Mouse (Mus musculus) intestine, embryonic 14.5 days (tissue): ENCODE results near the gene Kif26b. TPM values are rescaled to one million over a fixed set of nuclear protein-coding genes. Genes with fewer than 3 reads are reported as not detected.

Source experiments
- ATAC-seq: fragments of 200-750 bp; cut with Nextera tagmentation; replicated peaks from 2 replicates; pipeline ENCODE4 v1.8.0; 2017; ENCODE audit warnings: low read depth, moderate number of reproducible peaks, moderate TSS enrichment, moderate library complexity; ENCODE audit not compliant: low FRiP score, low TSS enrichment
- DNase-seq: peaks from one replicate; pipeline ENCODE4 v3.0.0-alpha.2; 2018; ENCODE audit warnings: low spot score
- H3K27ac ChIP-seq: fragments of 300-500 bp; sonication (generic); 2 replicates; pipeline ENCODE4 v1.5.1; 2014; ENCODE audit warnings: low read depth, mild to moderate bottlenecking, control low read depth
- H3K27me3 ChIP-seq: fragments of 300-500 bp; sonication (generic); replicated peaks from 2 replicates; pipeline ENCODE4 v1.6.1; 2014; ENCODE audit warnings: low read length, control low read depth; ENCODE audit not compliant: control insufficient read depth, insufficient read depth
- H3K36me3 ChIP-seq: fragments of 300-500 bp; sonication (generic); 2 replicates; pipeline ENCODE4 v1.6.1; 2014; ENCODE audit warnings: low read length, control low read depth; ENCODE audit not compliant: control insufficient read depth, insufficient read depth
- H3K4me1 ChIP-seq: fragments of 300-500 bp; sonication (generic); replicated peaks from 2 replicates; pipeline ENCODE4 v1.6.1; 2014; ENCODE audit warnings: low read length, control low read depth, mixed read lengths; ENCODE audit not compliant: control insufficient read depth, insufficient read depth
- H3K4me2 ChIP-seq: fragments of 300-500 bp; sonication (generic); 2 replicates; pipeline ENCODE4 v1.6.1; 2014; ENCODE audit warnings: low read length
- H3K4me3 ChIP-seq: fragments of 300-500 bp; sonication (generic); 2 replicates; pipeline ENCODE4 v1.5.1; 2014; ENCODE audit warnings: low read depth, low read length, control low read depth, mixed read lengths
- H3K9ac ChIP-seq: fragments of 300-500 bp; sonication (generic); 2 replicates; pipeline ENCODE4 v1.6.1; 2014; ENCODE audit warnings: mild to moderate bottlenecking, low read length
- H3K9me3 ChIP-seq: fragments of 300-500 bp; sonication (generic); 2 replicates; pipeline ENCODE4 v1.6.1; 2016; ENCODE audit warnings: low read length, control low read depth; ENCODE audit not compliant: control insufficient read depth
- WGBS: fragments of 180-500 bp; shearing (Covaris S2); extraction: QIAGEN DNeasy Blood & Tissue Kit; methylation state at CpG from one replicate; pipeline ENCODE4 v1.1.7; 2014; 5-methylcytosine and 5-hydroxymethylcytosine counted together
- polyA plus RNA-seq: library from polyadenylated mRNA; unstranded; fragments of >200 nt; fragmentation: Nextera tagmentation; extraction: Ambion mirVana; gene quantifications from 2 replicates; pipeline ENCODE4 v1.2.1, GENCODE M21; 2014

Gene Kif26b
- polyA plus RNA-seq, 1 experiment from 2014 or later: 8.8 TPM

GRCm38 (mm10) chr1:178527547-178528361 lies 1.2 kb upstream of the Kif26b start:
- H3K4me2 ChIP-seq: peak overlapping the region; percentile 100
- no peaks in the 10 kb centered on the region for H3K27me3 ChIP-seq
- ATAC-seq (peak; percentile 32), DNase-seq (peak; percentile 81)
- H3K9ac ChIP-seq: peak overlapping the region; percentile 57
- H3K9me3 ChIP-seq: 0 out of 2 replicates have a peak, but pooled peaks cover 2% of the 10 kb centered on the region
- peak overlapping the region; percentile 82; the same call in 1 of the 2 replicates for H3K27ac ChIP-seq
- H3K4me3 ChIP-seq: peak overlapping the region; percentile 67
- no peaks in the 10 kb centered on the region for H3K36me3 ChIP-seq
- WGBS: under 1% methylated on average over 59 of the region's 59 CpGs
- peaks cover 15% of the 10 kb centered on the region for H3K4me1 ChIP-seq

DNA sequence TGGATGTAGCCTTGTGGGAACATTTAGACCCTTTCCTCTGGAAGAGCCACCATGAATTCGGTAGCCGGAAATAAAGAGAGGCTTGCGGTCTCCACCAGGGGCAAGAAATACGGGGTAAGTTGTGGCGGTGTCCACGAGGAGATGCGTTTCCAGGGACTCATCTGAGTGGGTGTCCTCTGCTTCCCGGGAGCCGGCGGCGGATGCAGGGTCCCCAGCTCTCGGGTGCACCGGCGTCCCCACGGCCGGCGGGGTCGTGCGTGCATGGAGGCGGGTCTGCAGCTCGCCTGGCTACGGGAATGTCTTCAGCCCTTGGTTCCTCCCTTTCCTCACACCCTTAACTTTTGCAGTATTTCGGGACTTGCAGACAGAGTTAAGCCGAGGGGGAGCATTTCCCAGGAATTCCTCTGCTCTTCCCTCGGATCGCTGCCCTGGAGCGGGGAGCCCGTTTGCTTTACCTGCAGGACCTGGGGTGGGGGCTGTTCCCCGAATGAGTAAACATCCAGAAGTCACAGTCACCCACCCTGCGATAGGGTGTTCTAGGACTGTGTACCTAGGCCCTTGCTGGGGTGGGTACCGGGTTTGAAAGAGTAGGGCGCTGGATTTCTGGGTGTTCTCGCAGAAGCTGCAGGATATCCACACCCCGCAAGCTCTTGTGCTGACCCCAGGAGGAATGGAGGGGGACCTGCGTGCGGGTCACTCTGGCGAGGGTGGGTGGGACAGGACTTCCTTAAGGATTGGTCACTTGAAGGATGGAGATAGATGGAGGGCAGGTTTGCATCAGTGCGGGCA lies 781 bp downstream of the Kif26b start:
- Histone ChIP-seq H3K27me3 (no peaks in the 10 kb centered on the region), H3K9me3 (0 out of 2 replicates have a peak, but pooled peaks cover 2% of the 10 kb centered on the region), H3K27ac (peak overlapping the region; percentile 82; the same call in 1 of the 2 replicates), H3K9ac (peak overlapping the region; percentile 57), H3K4me3 (peak overlapping the region; percentile 67), H3K4me2 (peak overlapping the region; percentile 100), H3K4me1 (peaks cover 23% of the 10 kb centered on the region), H3K36me3 (no peaks in the 10 kb centered on the region)
- DNase-seq (peak; percentile 79), ATAC-seq (no peak)
- under 1% methylated on average over 38 of the region's 38 CpGs for WGBS

DNA sequence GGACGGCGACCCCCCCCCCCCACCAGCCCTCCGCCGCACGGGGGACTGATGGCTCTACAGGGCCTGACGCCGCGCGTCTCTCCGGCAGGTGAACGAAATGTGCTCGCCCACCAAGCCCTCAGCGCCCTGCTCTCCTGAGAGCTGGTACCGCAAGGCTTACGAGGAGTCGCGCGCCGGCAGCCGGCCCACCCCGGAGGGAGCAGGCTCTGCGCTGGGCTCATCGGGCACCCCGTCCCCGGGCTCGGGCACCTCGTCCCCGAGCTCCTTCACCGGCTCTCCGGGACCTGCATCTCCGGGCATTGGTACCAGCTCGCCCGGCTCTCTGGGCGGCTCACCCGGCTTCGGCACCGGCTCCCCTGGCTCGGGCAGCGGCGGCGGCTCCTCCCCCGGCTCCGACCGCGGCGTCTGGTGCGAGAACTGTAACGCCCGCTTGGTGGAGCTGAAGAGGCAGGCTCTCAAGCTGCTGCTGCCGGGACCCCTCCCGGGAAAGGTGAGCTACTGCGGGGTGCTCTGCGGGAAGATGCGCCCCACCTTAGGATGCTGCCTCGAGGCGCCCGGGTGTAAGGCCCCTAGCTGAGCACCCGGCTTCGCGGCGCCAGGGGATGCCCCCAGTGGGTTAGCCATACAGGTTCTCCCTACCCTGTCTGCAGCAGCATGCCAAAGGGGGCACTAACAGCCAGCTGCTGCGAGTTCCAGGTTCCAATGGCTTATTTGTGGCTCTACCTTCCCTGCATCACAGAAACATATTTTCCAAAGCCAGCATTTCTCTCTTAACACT lies 1.6 kb downstream of the Kif26b start:
- Histone ChIP-seq H3K27me3 (no peaks in the 10 kb centered on the region), H3K4me3 (peak overlapping the region; percentile 67), H3K9me3 (0 out of 2 replicates have a peak, but pooled peaks cover 2% of the 10 kb centered on the region), H3K36me3 (no peaks in the 10 kb centered on the region), H3K4me2 (peak overlapping the region; percentile 100), H3K27ac (peak overlapping the region; percentile 22; the same call in 1 of the 2 replicates), H3K4me1 (peaks cover 23% of the 10 kb centered on the region), H3K9ac (peak overlapping the region; percentile 57)
- WGBS: under 1% methylated on average over 61 of the region's 62 CpGs
- DNase-seq: peak; percentile 93
- peak; percentile 36 for ATAC-seq

- no peak overlapping the region for H3K9ac ChIP-seq
- H3K27me3 ChIP-seq: no peaks in the 10 kb centered on the region
- H3K36me3 ChIP-seq: 0 out of 2 replicates have a peak, but pooled peaks cover 4% of the 10 kb centered on the region
- H3K4me1 ChIP-seq: no peaks in the 10 kb centered on the region
- DNase-seq (no peak), ATAC-seq (no peak)
- no peak overlapping the region for H3K4me3 ChIP-seq
- H3K9me3 ChIP-seq: no peaks in the 10 kb centered on the region; the same call in 1 of the 2 replicates
- no peak overlapping the region for H3K27ac ChIP-seq
- no peak overlapping the region for H3K4me2 ChIP-seq
- 68% methylated on average over 10 of the region's 10 CpGs for WGBS
Measured at GRCm38 (mm10) chr1:178540247-178540646, 11.3 kb downstream of the Kif26b start.

DNA sequence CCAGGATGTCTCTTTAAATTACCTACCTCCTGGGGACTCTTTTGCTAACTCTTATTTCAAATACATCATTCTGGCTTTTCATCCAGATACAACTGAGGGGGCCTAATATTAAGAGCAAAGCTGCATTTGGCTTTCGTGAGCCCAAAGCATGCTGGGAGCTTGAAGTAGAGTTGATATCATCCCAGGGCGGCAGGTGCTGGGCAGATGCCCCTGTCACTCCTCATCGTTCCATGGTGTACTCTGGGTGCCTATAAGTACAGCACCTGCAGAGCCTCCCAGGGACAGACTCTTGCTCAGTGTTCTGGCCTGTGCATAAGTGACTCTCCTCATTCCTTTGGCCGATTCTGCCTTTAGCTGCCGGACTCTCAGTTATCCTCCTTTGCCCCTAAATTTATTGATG lies 13.5 kb downstream of the Kif26b start:
- ATAC-seq: no peak
- no peaks in the 10 kb centered on the region for H3K27me3 ChIP-seq
- H3K36me3 ChIP-seq: 0 out of 2 replicates have a peak, but pooled peaks cover 10% of the 10 kb centered on the region
- no peak for DNase-seq
- no peak overlapping the region for H3K27ac ChIP-seq
- H3K4me1 ChIP-seq: no peaks in the 10 kb centered on the region
- 87% methylated on average over 5 of the region's 5 CpGs for WGBS
- no peak overlapping the region for H3K9ac ChIP-seq
- no peak overlapping the region for H3K4me2 ChIP-seq
- H3K9me3 ChIP-seq: no peaks in the 10 kb centered on the region
- H3K4me3 ChIP-seq: no peak overlapping the region

DNA sequence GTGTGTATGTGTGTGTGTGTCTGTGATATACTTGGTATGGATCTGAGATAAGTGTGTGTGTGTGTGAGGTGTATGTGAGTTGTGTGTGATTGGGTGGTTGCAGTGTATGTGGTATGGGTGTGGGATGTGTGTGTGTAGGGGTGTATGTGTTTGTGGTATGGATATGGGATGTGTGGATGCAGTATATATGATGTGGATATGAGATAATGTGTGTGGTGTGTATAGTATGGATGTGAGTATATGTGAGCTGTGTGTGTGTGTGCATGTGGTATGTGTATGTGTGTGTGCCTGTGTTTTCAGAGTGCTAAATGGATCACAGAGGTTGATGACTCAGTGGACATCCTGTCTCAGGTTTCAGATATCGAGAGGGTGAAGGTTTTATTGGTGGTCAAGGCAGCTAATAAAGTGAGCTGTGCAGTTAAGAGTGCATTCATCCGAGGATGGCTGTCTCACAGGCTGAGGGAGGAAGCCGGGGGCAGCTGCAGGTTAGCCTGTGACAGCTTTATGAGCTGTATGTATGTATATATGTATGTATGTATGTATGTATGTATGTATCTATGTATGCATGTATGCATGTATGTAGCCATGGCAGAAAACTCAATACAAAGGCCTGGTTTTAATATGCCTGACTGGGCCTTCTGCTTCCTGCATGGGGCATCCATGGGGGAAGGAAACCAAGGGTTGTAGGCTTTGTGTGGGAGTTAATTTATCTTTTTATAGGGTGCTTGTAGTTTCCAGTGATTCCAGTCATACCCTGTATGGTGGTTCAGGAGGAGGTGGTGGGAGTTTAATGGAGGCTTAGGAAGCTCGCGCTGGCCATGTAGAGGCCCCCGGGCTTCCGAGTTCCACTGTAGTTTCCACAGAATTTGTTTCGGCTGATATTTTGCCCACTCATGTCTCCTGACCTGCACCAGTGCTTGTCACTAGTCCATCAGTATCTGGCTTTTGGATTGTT lies 14.3 kb downstream of the Kif26b start:
- no peaks in the 10 kb centered on the region for H3K9me3 ChIP-seq
- H3K27me3 ChIP-seq: no peaks in the 10 kb centered on the region
- H3K27ac ChIP-seq: no peak overlapping the region
- no peak for ATAC-seq
- no peak overlapping the region for H3K9ac ChIP-seq
- no peak for DNase-seq
- H3K4me1 ChIP-seq: no peaks in the 10 kb centered on the region
- H3K36me3 ChIP-seq: 0 out of 2 replicates have a peak, but pooled peaks cover 10% of the 10 kb centered on the region
- no peak overlapping the region for H3K4me2 ChIP-seq
- WGBS: 77% methylated on average over 8 of the region's 8 CpGs
- no peak overlapping the region for H3K4me3 ChIP-seq

DNA sequence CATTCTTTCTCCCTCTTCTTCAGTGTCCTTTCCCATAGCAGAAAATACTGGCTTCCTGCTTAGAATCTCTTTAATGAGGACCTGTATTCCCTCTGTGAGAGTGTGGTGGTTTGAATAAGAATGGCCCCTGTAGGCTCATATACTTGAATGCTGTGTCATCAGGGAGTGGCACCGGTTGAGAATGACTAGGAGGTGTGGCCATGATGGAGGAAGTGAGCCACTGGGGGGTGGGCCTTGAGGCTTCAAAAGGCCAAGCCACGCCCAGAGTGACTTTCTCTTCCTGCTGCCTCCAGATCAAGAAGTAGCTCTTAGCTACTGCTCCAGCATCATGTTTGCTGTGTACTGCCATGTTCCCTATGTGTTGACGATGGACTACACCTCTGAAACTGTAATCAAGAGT lies 15.7 kb downstream of the Kif26b start:
- Histone ChIP-seq H3K36me3 (0 out of 2 replicates have a peak, but pooled peaks cover 6% of the 10 kb centered on the region), H3K9ac (no peak overlapping the region), H3K4me2 (no peak overlapping the region), H3K4me3 (no peak overlapping the region), H3K27me3 (no peaks in the 10 kb centered on the region), H3K4me1 (no peaks in the 10 kb centered on the region), H3K27ac (no peak overlapping the region), H3K9me3 (no peaks in the 10 kb centered on the region)
- ATAC-seq (no peak), DNase-seq (no peak)
- WGBS: 81% methylated on average over 3 of the region's 3 CpGs
